Mouse (Mus musculus): Measurements from ENCODE around the gene Pmel.

DNA sequence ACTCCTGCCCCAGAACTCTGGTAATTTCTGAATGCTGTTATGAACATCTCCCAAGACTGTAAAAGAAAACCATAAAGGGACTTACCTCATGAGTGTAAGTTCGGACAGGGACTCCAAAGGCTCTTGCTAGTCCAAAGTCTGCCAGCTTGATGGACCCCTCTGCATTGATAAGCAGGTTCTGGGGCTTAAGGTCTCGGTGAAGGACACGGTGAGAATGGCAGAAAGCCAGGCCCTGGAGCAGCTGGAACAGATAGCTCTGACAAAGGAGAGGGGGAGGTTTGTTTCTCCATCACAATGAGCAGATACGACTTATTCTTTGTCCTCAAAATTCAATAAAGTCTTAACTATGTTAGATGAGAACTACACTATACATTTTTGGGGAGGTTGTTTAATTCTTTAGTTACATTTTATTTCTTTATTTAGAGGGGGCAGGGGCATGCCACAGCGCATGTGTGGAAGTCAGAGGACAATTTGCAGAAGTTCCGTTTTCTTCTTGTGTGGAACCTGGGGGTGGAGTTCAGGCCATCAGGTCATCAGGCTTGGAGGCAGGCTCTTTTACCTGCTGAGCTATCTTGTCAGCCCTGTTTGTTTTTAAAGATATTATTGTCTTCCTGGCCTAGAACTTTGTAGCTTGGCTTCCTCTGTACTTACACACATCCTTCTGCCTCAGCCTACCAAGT is 1.5 kb upstream of the Pmel start:
- TF ChIP-seq POLR2A (IDR thresholded peaks at IDR 0.05; ENCODE audit: low read depth, low read length) (no peak), CTCF (IDR thresholded peaks at IDR 0.05; ENCODE audit: extremely low read depth, insufficient read length, insufficient replicate concordance, low read depth, low read length) (no peak)
